Mouse (Mus musculus): ENCODE data around the gene Arl4c.

- TF ChIP-seq CTCF (IDR thresholded peaks at IDR 0.05; ENCODE audit: borderline replicate concordance, insufficient read depth, low read depth, low read length): no peak
- TF ChIP-seq POLR2A (IDR thresholded peaks at IDR 0.05; ENCODE audit: borderline replicate concordance, insufficient read depth, low read length): no peak
Measured at GRCm38 (mm10) chr1:88692293-88692827, 9.7 kb downstream of the Arl4c start.
